Mouse (Mus musculus) brain, embryonic 14.5 days (tissue): ENCODE results near the gene Pigo.

Source experiments
- CTCF ChIP-seq: fragments of 200-500 bp; IDR thresholded peaks from 2 replicates; pipeline ENCODE4 v1.5.1; 2012; ENCODE audit warnings: inconsistent platforms, mild to moderate bottlenecking, moderate library complexity, borderline replicate concordance; ENCODE audit not compliant: insufficient read depth, insufficient read length; ENCODE audit errors: extremely low read depth
- POLR2A ChIP-seq: fragments of 200-500 bp; IDR thresholded peaks from 2 replicates; pipeline ENCODE4 v1.6.1; 2012; ENCODE audit warnings: mild to moderate bottlenecking, inconsistent platforms, borderline replicate concordance; ENCODE audit not compliant: poor library complexity, insufficient read depth, insufficient read length, severe bottlenecking; ENCODE audit errors: extremely low read depth

DNA sequence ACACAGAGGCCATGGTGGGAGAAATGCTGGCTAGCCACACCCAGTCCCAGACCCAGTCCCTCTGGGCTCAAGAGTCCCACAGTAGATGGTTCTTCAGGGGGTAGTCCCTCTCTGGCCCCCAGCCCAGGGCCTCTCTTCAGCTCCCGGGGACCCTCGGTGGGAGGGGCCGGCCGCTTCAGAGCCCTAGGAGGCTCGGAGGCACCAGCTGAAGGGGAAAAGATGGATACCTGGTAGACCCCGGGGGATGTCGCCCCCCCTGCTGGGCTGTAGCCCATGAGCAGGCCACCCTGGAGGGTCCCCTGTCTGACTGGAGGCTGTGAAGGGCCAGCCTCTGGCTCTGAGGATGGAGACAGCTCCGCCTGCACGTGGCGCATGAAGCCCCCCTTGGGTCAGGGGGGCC lies 10.7 kb upstream of the Pigo start:
- TF ChIP-seq CTCF (no peak), POLR2A (no peak)
